In genomic region chr10:108409529-108409928, GRCm38 (mm10) we compare ENCODE assay signal across 19 mouse cellular contexts.
DNase-seq lines count a peak whose midpoint lies in the region; TF ChIP-seq lines count a peak whose summit lies in the region.
"Had no signal": no experiment of that assay in that cellular context is flagged by ENCODE, and none has a peak within 500 bp of the region (broad histone marks: within the 10 kb centered on the region; RNA-seq: fewer than 3 reads in every experiment).

No protein-coding gene starts in this region.

- no peaks in the 10 kb centered on the region for H3K27me3 ChIP-seq in heart, embryonic 10.5 days (ENCODE audit: insufficient read depth, poor library complexity, severe bottlenecking)
- H3K27me3 ChIP-seq in small intestine, adult 2 months (ENCODE audit: control insufficient read depth, insufficient read depth, low read length), result no peaks in the 10 kb centered on the region

- WGBS in heart, embryonic 10.5 days, result 55% methylated on average over 6 of the region's 6 CpGs
- WGBS in small intestine, adult 2 months, result 45% methylated on average over 6 of the region's 6 CpGs

- H3K27ac ChIP-seq in heart, embryonic 10.5 days, result peak overlapping the region; percentile 29; the same call in 1 of the 2 replicates
- peak overlapping the region; percentile 61 for H3K27ac ChIP-seq in small intestine, adult 2 months (ENCODE audit: insufficient read depth, low read depth, low read length)
- H3K27ac ChIP-seq: embryonic facial prominence, embryonic 10.5 days; hindbrain, embryonic 14.5 days; liver, embryonic 14.5 days had no signal

- H3K4me1 ChIP-seq in heart, embryonic 10.5 days, result peaks cover 40% of the 10 kb centered on the region
- H3K4me1 ChIP-seq in small intestine, adult 2 months (ENCODE audit: control insufficient read depth, insufficient read depth, insufficient read length, low read length), result peaks cover 9% of the 10 kb centered on the region; the same call in 1 of the 2 replicates

- H3K36me3 ChIP-seq in heart, embryonic 10.5 days, result peaks cover 13% of the 10 kb centered on the region
- H3K36me3 ChIP-seq in small intestine, adult 2 months (ENCODE audit: control insufficient read depth, insufficient read depth, low read length), result peaks cover 25% of the 10 kb centered on the region

- TF ChIP-seq CTCF in small intestine, adult 2 months (IDR thresholded peaks at IDR 0.05; ENCODE audit: extremely low read depth, insufficient read length, insufficient replicate concordance, low read depth, low read length), result no peak

- TF ChIP-seq POLR2A in small intestine, adult 2 months (IDR thresholded peaks at IDR 0.05; ENCODE audit: low read depth, low read length), result no peak

- H3K9me3 ChIP-seq in heart, embryonic 10.5 days, result no peaks in the 10 kb centered on the region
- H3K9me3 ChIP-seq: embryonic facial prominence, embryonic 10.5 days had no signal

- no peak for DNase-seq in heart, embryonic 10.5 days (ENCODE audit: low spot score)
- DNase-seq in heart, postnatal 4 days, result no peak
- peak; percentile 11 for DNase-seq in testis, postnatal 14 days (ENCODE audit: low spot score)
- DNase-seq in testis, postnatal 10 days (ENCODE audit: low spot score), result no peak
- DNase-seq in thymus, postnatal 36 days, result no peak
- DNase-seq in layer of hippocampus, adult 8-10 months (ENCODE audit: low spot score in 2 of 2), result no peak
- DNase-seq: cerebellum, adult 8-10 months; cerebellum, postnatal 36 days; gastrocnemius, postnatal 10 days; kidney, adult 18-20 months; kidney, postnatal 4 days; layer of hippocampus, adult 9-11 months; midbrain, embryonic 14.5 days; retina, postnatal 1 day; right cerebral cortex, postnatal 25 days had no signal

- no peak overlapping the region for H3K4me3 ChIP-seq in heart, embryonic 10.5 days
- H3K4me3 ChIP-seq in small intestine, adult 2 months (ENCODE audit: low read depth, low read length), result no peak overlapping the region
- H3K4me3 ChIP-seq: embryonic facial prominence, embryonic 10.5 days had no signal
